Mouse (Mus musculus) G1E (cell line): ENCODE measurements around the gene C87436. TPM values are rescaled to one million over a fixed set of nuclear protein-coding genes. Genes with fewer than 3 reads are reported as not detected.

Experiments used
- ATAC-seq: 2 replicates; pipeline ENCODE4 v1.8.0; 2016; ENCODE audit warnings: mild to moderate bottlenecking; ENCODE audit not compliant: insufficient number of reproducible peaks, poor library complexity, low FRiP score, severe bottlenecking; ENCODE audit errors: extremely low read depth
- DNase-seq: peaks from one replicate; pipeline ENCODE4 v3.0.0; 2012; ENCODE audit warnings: low spot score
- H3K27me3 ChIP-seq: 2 replicates; pipeline ENCODE4 v1.6.1; 2012; ENCODE audit warnings: mild to moderate bottlenecking, low read length, inconsistent platforms; ENCODE audit not compliant: insufficient read depth
- H3K36me3 ChIP-seq: replicated peaks from 2 replicates; pipeline ENCODE3; 2012; ENCODE audit warnings: mild to moderate bottlenecking, inconsistent platforms
- H3K4me1 ChIP-seq: 2 replicates; pipeline ENCODE4 v1.6.1; 2012; ENCODE audit warnings: low read depth, low read length, inconsistent platforms, mixed read lengths; ENCODE audit not compliant: insufficient read depth
- H3K4me3 ChIP-seq: 2 replicates; pipeline ENCODE4 v1.5.1; 2012; ENCODE audit warnings: low read depth, mild to moderate bottlenecking, inconsistent platforms, low read length, moderate library complexity, mixed read lengths
- H3K9me3 ChIP-seq: replicated peaks from 2 replicates; pipeline ENCODE4 v1.6.1; 2012; ENCODE audit warnings: inconsistent platforms
- CTCF ChIP-seq: IDR thresholded peaks from 2 replicates; pipeline ENCODE4 v1.5.1; 2012; ENCODE audit warnings: low read depth, low read length, inconsistent platforms, mixed read lengths
- GATA1 ChIP-seq: IDR thresholded peaks from 2 replicates; pipeline ENCODE4 v1.6.1; 2012; ENCODE audit warnings: borderline replicate concordance, low read length, inconsistent platforms, mixed read lengths
- GATA2 ChIP-seq: IDR thresholded peaks from 2 replicates; pipeline ENCODE4 v1.6.1; 2012; ENCODE audit warnings: low read depth, low read length, inconsistent platforms, borderline replicate concordance
- POLR2AphosphoS5 ChIP-seq: IDR thresholded peaks from 2 replicates; pipeline ENCODE4 v1.6.1; 2012; ENCODE audit warnings: low read depth, low read length, inconsistent platforms; ENCODE audit not compliant: insufficient replicate concordance
- TAL1 ChIP-seq: conservative IDR thresholded peaks from 2 replicates; pipeline ENCODE4 v1.6.1; 2012; ENCODE audit warnings: low read depth, low read length, inconsistent platforms, mixed read lengths
- polyA plus RNA-seq: library from polyadenylated mRNA; stranded (reverse); fragments of >175 nt; gene quantifications from 2 replicates; pipeline ENCODE4 v1.2.3, GENCODE M21; 2012
- total RNA-seq, 2 experiments: library from RNA; stranded (forward) in 1 of 2; stranded (reverse) in 1 of 2; fragments of 200-1000 nt in 1 of 2; fragments of >200 nt in 1 of 2; fragmentation: Nextera tagmentation in 1 of 2; gene quantifications; 2 replicates each; pipeline ENCODE4 v1.2.3; 2014 to 2017

C87436 gene
- total and polyA plus RNA-seq, 3 experiments: 7.0 to 33.0 (median 23.2) TPM

DNA sequence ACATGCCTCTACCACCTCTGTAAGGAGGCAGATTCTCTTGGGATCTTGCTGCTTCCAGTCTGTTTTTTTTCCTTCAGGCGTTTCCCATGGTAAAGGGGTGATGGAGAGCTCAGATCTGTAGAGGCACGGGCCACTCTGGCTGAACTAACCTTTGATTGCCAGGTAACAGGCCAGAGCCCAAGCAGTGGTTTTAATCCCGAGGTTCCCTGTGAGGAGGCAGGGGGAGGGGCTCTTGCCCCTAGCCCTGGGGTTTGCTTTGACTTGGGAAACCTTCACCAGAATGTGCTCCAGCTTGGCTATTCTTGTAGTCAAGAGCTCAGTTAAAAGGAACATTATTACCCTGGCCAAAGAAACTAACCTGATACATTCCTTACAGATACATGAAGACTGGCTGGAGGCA lies 57.5 kb downstream of the C87436 start:
- H3K36me3 ChIP-seq: no peaks in the 10 kb centered on the region
- ATAC-seq (no peak), DNase-seq (no peak)
- H3K9me3 ChIP-seq: peaks cover 4% of the 10 kb centered on the region
- no peaks in the 10 kb centered on the region for H3K27me3 ChIP-seq
- peaks cover 64% of the 10 kb centered on the region for H3K4me1 ChIP-seq
- H3K4me3 ChIP-seq: no peak overlapping the region
- TF ChIP-seq GATA2: no peak
- TF ChIP-seq CTCF: no peak
- no peak for TF ChIP-seq GATA1
- no peak for TF ChIP-seq POLR2AphosphoS5
- TF ChIP-seq TAL1: no peak

GRCm38 (mm10) chr6:86496127-86496526 lies 58.0 kb downstream of the C87436 start:
- peaks cover 64% of the 10 kb centered on the region for H3K4me1 ChIP-seq
- no peak for DNase-seq
- TF ChIP-seq TAL1: no peak
- no peak for TF ChIP-seq CTCF
- TF ChIP-seq GATA1: no peak
- no peak for TF ChIP-seq POLR2AphosphoS5
- no peak for TF ChIP-seq GATA2
- no peaks in the 10 kb centered on the region for H3K27me3 ChIP-seq
- peaks cover 4% of the 10 kb centered on the region for H3K9me3 ChIP-seq
- no peak overlapping the region; the same call in 1 of the 2 replicates for H3K4me3 ChIP-seq
- H3K36me3 ChIP-seq: no peaks in the 10 kb centered on the region
- ATAC-seq: no peak

DNA sequence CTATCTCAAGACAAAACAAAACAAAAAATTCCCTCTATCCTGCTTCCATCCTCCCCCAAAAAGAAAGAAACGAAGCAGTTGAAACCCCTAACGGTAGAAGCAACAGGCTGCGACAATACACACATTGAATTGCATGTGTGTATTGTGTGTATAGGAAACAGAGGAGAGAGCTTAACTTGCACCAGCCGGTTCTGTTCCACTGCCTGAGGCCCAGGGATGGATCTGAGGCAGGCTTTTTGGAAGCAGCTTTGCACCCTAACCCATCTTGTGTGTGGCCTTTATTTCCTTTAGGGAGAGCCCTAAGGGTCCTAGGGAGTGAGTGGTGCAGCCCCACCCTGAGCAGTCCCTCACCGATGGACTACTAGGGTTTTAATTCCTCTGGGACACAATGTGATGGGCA lies 58.4 kb downstream of the C87436 start:
- ATAC-seq (no peak), DNase-seq (no peak)
- Histone ChIP-seq H3K4me1 (peaks cover 62% of the 10 kb centered on the region), H3K4me3 (peak overlapping the region; percentile 66), H3K9me3 (peaks cover 4% of the 10 kb centered on the region), H3K27me3 (no peaks in the 10 kb centered on the region), H3K36me3 (no peaks in the 10 kb centered on the region)
- TF ChIP-seq GATA1: no peak
- TF ChIP-seq TAL1: no peak
- TF ChIP-seq CTCF: no peak
- no peak for TF ChIP-seq POLR2AphosphoS5
- TF ChIP-seq GATA2: no peak

GRCm38 (mm10) chr6:86497071-86497815 lies 59.1 kb downstream of the C87436 start:
- DNase-seq (no peak), ATAC-seq (no peak)
- H3K36me3 ChIP-seq: no peaks in the 10 kb centered on the region
- TF ChIP-seq TAL1 (no peak), CTCF (no peak), GATA2 (no peak), GATA1 (no peak), POLR2AphosphoS5 (no peak)
- no peaks in the 10 kb centered on the region for H3K27me3 ChIP-seq
- H3K4me3 ChIP-seq: peak overlapping the region; percentile 66
- peaks cover 62% of the 10 kb centered on the region for H3K4me1 ChIP-seq
- peaks cover 4% of the 10 kb centered on the region for H3K9me3 ChIP-seq

- peak overlapping the region; percentile 66; the same call in 1 of the 2 replicates for H3K4me3 ChIP-seq
- H3K9me3 ChIP-seq: peaks cover 4% of the 10 kb centered on the region
- no peaks in the 10 kb centered on the region for H3K36me3 ChIP-seq
- no peaks in the 10 kb centered on the region for H3K27me3 ChIP-seq
- DNase-seq: no peak
- ATAC-seq: no peak
- H3K4me1 ChIP-seq: peaks cover 57% of the 10 kb centered on the region
- TF ChIP-seq POLR2AphosphoS5: no peak
- no peak for TF ChIP-seq TAL1
- TF ChIP-seq CTCF: no peak
- TF ChIP-seq GATA2: no peak
- TF ChIP-seq GATA1: no peak
Observed at GRCm38 (mm10) chr6:86497942-86498732, 60.0 kb downstream of the C87436 start.

GRCm38 (mm10) chr6:86499571-86500109 lies 61.5 kb downstream of the C87436 start:
- Histone ChIP-seq H3K4me3 (no peak overlapping the region), H3K27me3 (no peaks in the 10 kb centered on the region)

More at GRCm38 (mm10) chr6:86499571-86500109, 61.5 kb downstream of the C87436 start:
- ATAC-seq (no peak), DNase-seq (no peak)
- peaks cover 59% of the 10 kb centered on the region for H3K4me1 ChIP-seq
- H3K36me3 ChIP-seq: no peaks in the 10 kb centered on the region
- H3K9me3 ChIP-seq: peaks cover 4% of the 10 kb centered on the region
- TF ChIP-seq GATA2 (no peak), GATA1 (no peak), TAL1 (no peak), CTCF (no peak), POLR2AphosphoS5 (no peak)
